Mouse (Mus musculus) liver, embryonic 12.5 days (tissue): ENCODE data around the gene Olfr1204. TPM values are rescaled to one million over a fixed set of nuclear protein-coding genes. Genes with fewer than 3 reads are reported as not detected.

Experiments used
- ATAC-seq: fragments of 200-750 bp; cut with Nextera tagmentation; 2 replicates; pipeline ENCODE4 v1.8.0; 2017; ENCODE audit warnings: moderate number of reproducible peaks, mild to moderate bottlenecking, moderate library complexity
- H3K27ac ChIP-seq: fragments of 300-500 bp; sonication (generic); 2 replicates; pipeline ENCODE4 v1.5.1; 2016; ENCODE audit warnings: mild to moderate bottlenecking
- H3K27me3 ChIP-seq: fragments of 300-500 bp; sonication (generic); replicated peaks from 2 replicates; pipeline ENCODE4 v1.6.1; 2016; ENCODE audit warnings: mild to moderate bottlenecking, moderate library complexity
- H3K36me3 ChIP-seq: fragments of 300-500 bp; sonication (generic); 2 replicates; pipeline ENCODE4 v1.6.1; 2016; ENCODE audit warnings: mild to moderate bottlenecking, moderate library complexity
- H3K4me1 ChIP-seq: fragments of 300-500 bp; sonication (generic); 2 replicates; pipeline ENCODE4 v1.6.1; 2016
- H3K4me2 ChIP-seq: fragments of 300-500 bp; sonication (generic); 2 replicates; pipeline ENCODE4 v1.6.1; 2016; ENCODE audit warnings: mild to moderate bottlenecking, moderate library complexity
- H3K4me3 ChIP-seq: fragments of 300-500 bp; sonication (generic); 2 replicates; pipeline ENCODE4 v1.5.1; 2016; ENCODE audit warnings: mild to moderate bottlenecking, moderate library complexity
- H3K9ac ChIP-seq: fragments of 300-500 bp; sonication (generic); 2 replicates; pipeline ENCODE4 v1.6.1; 2016; ENCODE audit warnings: mild to moderate bottlenecking, moderate library complexity
- H3K9me3 ChIP-seq: fragments of 300-500 bp; sonication (generic); replicated peaks from 2 replicates; pipeline ENCODE4 v1.6.1; 2016; ENCODE audit warnings: mild to moderate bottlenecking, moderate library complexity
- WGBS: fragments of 180-500 bp; shearing (Covaris S2); methylation state at CpG from one replicate; pipeline ENCODE4 v1.1.7; 2016; ENCODE audit not compliant: insufficient replicate concordance; 5-methylcytosine and 5-hydroxymethylcytosine counted together
- polyA plus RNA-seq: library from polyadenylated mRNA; unstranded; fragments of >200 nt; fragmentation: Nextera tagmentation; extraction: Ambion mirVana; gene quantifications from 2 replicates; pipeline ENCODE4 v1.2.1, GENCODE M21; 2016

The Olfr1204 gene
- polyA plus RNA-seq = not detected in 2 replicates

DNA sequence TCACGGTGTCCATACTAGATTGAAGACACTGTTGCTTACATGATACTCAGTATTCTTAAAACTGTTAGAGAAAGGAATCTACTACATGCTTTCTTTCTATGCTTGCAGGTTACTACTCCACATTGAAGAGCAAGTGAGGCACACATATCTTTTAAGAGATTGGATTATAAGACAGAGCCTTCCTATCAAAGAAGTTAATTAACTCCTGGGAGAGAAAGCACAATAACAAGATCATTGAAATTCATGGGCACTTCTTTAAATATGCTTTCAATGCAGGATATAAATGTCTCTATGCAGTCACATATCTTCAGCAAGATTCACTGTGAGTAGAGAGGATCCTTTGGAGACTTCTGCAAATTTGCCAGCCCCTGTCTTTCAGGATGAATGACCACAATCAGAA lies at the start of gene Olfr1204:
Gene Olfr1204 (plus strand): TSS at position 301 of the 400 bp plus-strand sequence.
- no peaks in the 10 kb centered on the region for H3K9me3 ChIP-seq
- H3K27ac ChIP-seq = no peak within 1 kb of the TSS
- 66% methylated on average over 1 of the region's 1 CpGs for WGBS
- no peaks in the 10 kb centered on the region for H3K36me3 ChIP-seq
- H3K4me3 ChIP-seq = no peak within 1 kb of the TSS
- no peak within 1 kb of the TSS for H3K4me2 ChIP-seq
- H3K4me1 ChIP-seq = no peaks in the 10 kb centered on the region
- no peak for ATAC-seq
- H3K27me3 ChIP-seq = no peaks in the 10 kb centered on the region
- no peak within 1 kb of the TSS for H3K9ac ChIP-seq

DNA sequence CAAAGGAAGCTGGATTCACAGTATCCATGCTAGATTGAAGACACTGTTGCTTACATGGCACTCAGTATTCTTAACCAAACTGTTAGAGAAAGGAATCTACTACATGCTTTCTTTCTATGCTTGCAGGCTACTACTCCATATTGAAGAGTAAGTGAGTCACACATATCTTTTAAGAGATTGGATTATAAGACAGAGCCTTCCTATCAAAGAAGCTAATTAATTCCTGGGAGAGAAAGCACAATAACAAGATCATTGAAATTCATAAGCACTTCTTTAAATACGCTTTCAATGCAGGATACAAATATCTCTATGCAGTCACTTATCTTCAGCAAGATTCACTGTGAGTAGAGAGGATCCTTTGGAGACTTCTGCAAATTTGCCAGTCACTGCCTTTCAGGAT lies 34.9 kb upstream of the Olfr1204 start, which contains the start of gene Olfr1202:
Gene Olfr1202 (plus strand): TSS at position 301 of the 400 bp plus-strand sequence.
- no peak within 1 kb of the TSS for H3K4me3 ChIP-seq
- H3K36me3 ChIP-seq = no peaks in the 10 kb centered on the region
- 67% methylated on average over 1 of the region's 1 CpGs for WGBS
- no peak within 1 kb of the TSS for H3K27ac ChIP-seq
- no peak within 1 kb of the TSS for H3K9ac ChIP-seq
- ATAC-seq = no peak
- no peak within 1 kb of the TSS for H3K4me2 ChIP-seq
- no peaks in the 10 kb centered on the region for H3K27me3 ChIP-seq
- no peaks in the 10 kb centered on the region for H3K9me3 ChIP-seq
- no peaks in the 10 kb centered on the region for H3K4me1 ChIP-seq

DNA sequence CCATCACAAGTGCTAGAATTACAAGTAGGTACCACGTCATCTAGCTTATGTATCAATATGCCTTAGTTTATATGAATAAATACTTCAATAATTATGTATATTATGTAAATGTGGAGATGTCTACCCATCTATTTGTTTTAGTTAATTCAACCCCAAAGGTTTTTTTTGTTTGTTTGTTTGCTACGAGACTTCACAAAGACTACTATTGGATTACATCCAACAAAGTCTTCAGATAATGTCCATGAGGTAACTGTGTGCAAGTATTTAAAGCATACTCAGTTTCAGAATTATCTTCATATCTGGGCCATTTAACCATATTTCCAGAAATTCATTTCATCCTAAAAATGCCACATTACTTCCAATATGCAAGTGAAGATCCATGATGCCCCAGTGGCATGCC lies 19.7 kb upstream of the Olfr1204 start, which contains the start of gene Olfr1205:
Gene Olfr1205 (plus strand): TSS at position 301 of the 400 bp plus-strand sequence.
- no peaks in the 10 kb centered on the region for H3K4me1 ChIP-seq
- WGBS = 78% methylated on average over 2 of the region's 2 CpGs
- ATAC-seq = no peak

DNA sequence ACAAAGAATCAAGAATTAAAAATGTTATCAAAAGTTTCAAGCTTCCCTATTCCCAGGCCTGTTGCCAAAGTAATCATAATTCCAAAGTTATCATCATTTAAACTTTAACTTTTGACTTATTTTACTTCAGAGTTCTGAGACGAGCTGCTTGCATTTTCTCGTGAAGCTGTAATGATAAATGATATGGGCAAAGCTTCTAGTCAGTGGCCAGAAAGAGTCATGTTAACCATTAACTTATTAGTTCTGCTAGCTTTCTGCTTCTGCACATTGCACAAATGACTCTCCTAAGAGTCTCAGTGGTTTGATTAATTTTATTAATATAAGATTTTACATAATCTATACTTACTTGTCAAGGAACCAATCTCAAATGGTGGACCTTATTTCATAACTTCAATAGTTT lies 10.6 kb upstream of the Olfr1204 start:
- Histone ChIP-seq H3K27me3 (no peaks in the 10 kb centered on the region), H3K4me1 (no peaks in the 10 kb centered on the region), H3K9me3 (no peaks in the 10 kb centered on the region), H3K36me3 (no peaks in the 10 kb centered on the region), H3K27ac (no peak overlapping the region), H3K4me3 (no peak overlapping the region), H3K4me2 (no peak overlapping the region), H3K9ac (no peak overlapping the region)
- ATAC-seq = no peak
- 72% methylated on average over 2 of the region's 2 CpGs for WGBS

More for the DNA sequence above, 19.7 kb upstream of the Olfr1204 start, which contains the start of gene Olfr1205:
- no peak within 1 kb of the TSS for H3K4me3 ChIP-seq
- H3K27ac ChIP-seq = no peak within 1 kb of the TSS
- no peak within 1 kb of the TSS for H3K9ac ChIP-seq
- H3K36me3 ChIP-seq = no peaks in the 10 kb centered on the region
- H3K27me3 ChIP-seq = no peaks in the 10 kb centered on the region
- H3K9me3 ChIP-seq = no peaks in the 10 kb centered on the region
- H3K4me2 ChIP-seq = no peak within 1 kb of the TSS

DNA sequence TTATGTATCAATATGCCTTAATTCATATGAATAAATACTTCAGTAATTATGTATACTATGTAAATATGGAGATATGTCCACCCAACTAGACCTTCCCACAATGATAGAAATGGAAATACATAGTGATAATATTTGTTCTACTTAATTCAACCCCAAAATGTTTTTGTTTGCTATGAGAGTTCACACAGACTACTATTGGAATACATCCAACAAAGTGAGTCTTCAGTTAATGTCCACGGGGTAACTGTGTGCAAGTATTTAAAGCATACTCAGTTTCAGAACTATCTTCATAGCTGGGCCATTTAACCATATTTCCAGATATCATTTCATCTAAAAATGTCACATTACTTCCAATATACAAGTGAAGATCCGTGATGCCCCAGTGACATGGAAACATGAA lies 13.8 kb downstream of the Olfr1204 start, which contains the start of gene Olfr1206:
Gene Olfr1206 (plus strand): TSS at position 301 of the 400 bp plus-strand sequence.
- no peak for ATAC-seq
- 62% methylated on average over 2 of the region's 2 CpGs for WGBS
- Histone ChIP-seq H3K9ac (no peak within 1 kb of the TSS), H3K27ac (no peak within 1 kb of the TSS), H3K36me3 (no peaks in the 10 kb centered on the region), H3K4me1 (no peaks in the 10 kb centered on the region), H3K4me3 (no peak within 1 kb of the TSS), H3K4me2 (no peak within 1 kb of the TSS), H3K27me3 (no peaks in the 10 kb centered on the region), H3K9me3 (no peaks in the 10 kb centered on the region)

DNA sequence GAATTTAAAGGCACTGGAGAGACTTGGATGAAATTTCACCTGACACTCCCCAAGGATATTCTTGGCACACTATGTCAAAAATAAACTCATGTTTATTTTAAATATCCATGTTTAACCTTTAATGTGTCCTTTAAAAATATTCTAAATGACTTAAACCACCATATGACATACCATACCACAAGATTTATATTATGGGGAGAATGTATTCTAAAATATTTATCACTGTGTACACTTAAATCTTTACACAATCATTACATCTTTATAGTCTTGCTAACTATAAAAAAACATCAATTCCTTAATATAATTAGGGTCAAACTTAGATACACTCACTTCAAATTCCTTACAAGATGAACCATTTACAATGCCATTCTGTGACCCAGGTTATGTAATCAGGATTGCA lies 53.1 kb downstream of the Olfr1204 start, which contains the start of gene Olfr1208:
Gene Olfr1208 (minus strand): TSS at position 101 of the 400 bp plus-strand sequence.
- H3K4me3 ChIP-seq = no peak within 1 kb of the TSS
- H3K4me1 ChIP-seq = no peaks in the 10 kb centered on the region
- H3K27me3 ChIP-seq = no peaks in the 10 kb centered on the region
- no peak for ATAC-seq
- H3K9me3 ChIP-seq = no peaks in the 10 kb centered on the region
- no peaks in the 10 kb centered on the region for H3K36me3 ChIP-seq
- no peak within 1 kb of the TSS for H3K27ac ChIP-seq
- no peak within 1 kb of the TSS for H3K9ac ChIP-seq
- no peak within 1 kb of the TSS for H3K4me2 ChIP-seq

Other genes with a start within 250 kb of the Olfr1204 start
- not detected in 2 replicates for gene Olfr1191-ps1, start 208.8 kb upstream of the Olfr1204 start, polyA plus RNA-seq
- gene Olfr1192-ps1, start 200.8 kb upstream of the Olfr1204 start, polyA plus RNA-seq = not detected in 2 replicates
- gene Olfr1193, start 173.7 kb upstream of the Olfr1204 start, polyA plus RNA-seq = not detected in 2 replicates
- not detected in 2 replicates for gene Olfr1195, start 160.1 kb upstream of the Olfr1204 start, polyA plus RNA-seq
- gene Olfr1196, start 144.7 kb upstream of the Olfr1204 start, polyA plus RNA-seq = not detected in 2 replicates
- not detected in 2 replicates for gene Olfr1197, start 116.9 kb upstream of the Olfr1204 start, polyA plus RNA-seq
- not detected in 2 replicates for gene Olfr1198, start 97.9 kb upstream of the Olfr1204 start, polyA plus RNA-seq
- not detected in 2 replicates for gene Olfr1199, start 88.8 kb upstream of the Olfr1204 start, polyA plus RNA-seq
- gene Olfr1200, start 78.8 kb upstream of the Olfr1204 start, polyA plus RNA-seq = not detected in 2 replicates
- gene Olfr1201, start 56.3 kb upstream of the Olfr1204 start, polyA plus RNA-seq = not detected in 2 replicates
- gene Olfr1202, start 34.8 kb upstream of the Olfr1204 start, polyA plus RNA-seq = not detected in 2 replicates
- not detected in 2 replicates for gene Olfr1205, start 19.6 kb upstream of the Olfr1204 start, polyA plus RNA-seq
- not detected in 2 replicates for gene Olfr1206, start 13.9 kb downstream of the Olfr1204 start, polyA plus RNA-seq
- gene Olfr1208, start 53.0 kb downstream of the Olfr1204 start, polyA plus RNA-seq = not detected in 2 replicates
- not detected in 2 replicates for gene Olfr1209, start 65.9 kb downstream of the Olfr1204 start, polyA plus RNA-seq
- gene Olfr1211, start 88.8 kb downstream of the Olfr1204 start, polyA plus RNA-seq = not detected in 2 replicates
- not detected in 2 replicates for gene Olfr1212, start 104.7 kb downstream of the Olfr1204 start, polyA plus RNA-seq
- not detected in 2 replicates for gene Gm13762, start 131.0 kb downstream of the Olfr1204 start, polyA plus RNA-seq
- gene Olfr1214, start 143.4 kb downstream of the Olfr1204 start, polyA plus RNA-seq = not detected in 2 replicates
- gene Olfr1215, start 157.7 kb downstream of the Olfr1204 start, polyA plus RNA-seq = not detected in 2 replicates
- gene Olfr1216, start 169.0 kb downstream of the Olfr1204 start, polyA plus RNA-seq = not detected in 2 replicates
- not detected in 2 replicates for gene Olfr1217, start 182.8 kb downstream of the Olfr1204 start, polyA plus RNA-seq
- gene Olfr1218, start 211.9 kb downstream of the Olfr1204 start, polyA plus RNA-seq = not detected in 2 replicates
- not detected in 2 replicates for gene Olfr1219, start 234.2 kb downstream of the Olfr1204 start, polyA plus RNA-seq